Mouse (Mus musculus) activated CD4-positive, CD25-positive, alpha-beta regulatory T cell (primary cell): ENCODE data around the gene Kcnq5. TPM values are rescaled to one million over a fixed set of nuclear protein-coding genes. Genes with fewer than 3 reads are reported as not detected.

Experiments
- polyA plus RNA-seq, 2 experiments: library from polyadenylated mRNA; unstranded; fragments of 100-300 nt; shearing (Covaris generic); gene quantifications; one replicate each; pipeline ENCODE4 v1.2.1; 2017

Gene Kcnq5
- 1 to 10 TPM; 4.6 to 6.7 TPM for polyA plus RNA-seq

GRCm38 (mm10) chr1:21961251-21962082, at the start of gene Kcnq5:
Gene Kcnq5 (minus strand): TSS chr1:21961942.

GRCm38 (mm10) chr1:21383256-21383655, 578.5 kb downstream of the Kcnq5 start, which contains the start of gene Khdc1b:
Gene Khdc1b (plus strand): TSS chr1:21383556.

GRCm38 (mm10) chr1:21368031-21368430, 593.7 kb downstream of the Kcnq5 start, which contains the start of gene Khdc1c:
Gene Khdc1c (plus strand): TSS chr1:21368331.

GRCm38 (mm10) chr1:21349341-21349740, 612.4 kb downstream of the Kcnq5 start, which contains the start of gene Khdc1a:
Gene Khdc1a (plus strand): TSS chr1:21349641.

